Mouse (Mus musculus): ENCODE measurements around the gene Rnf38. TPM values are rescaled to one million over a fixed set of nuclear protein-coding genes. Genes with fewer than 3 reads are reported as not detected.

Rnf38 gene
- polyA plus RNA-seq (2015; fragmentation: Nextera tagmentation; extraction: Ambion mirVana) = 10.6 and 13.3 TPM in 2 replicates

DNA sequence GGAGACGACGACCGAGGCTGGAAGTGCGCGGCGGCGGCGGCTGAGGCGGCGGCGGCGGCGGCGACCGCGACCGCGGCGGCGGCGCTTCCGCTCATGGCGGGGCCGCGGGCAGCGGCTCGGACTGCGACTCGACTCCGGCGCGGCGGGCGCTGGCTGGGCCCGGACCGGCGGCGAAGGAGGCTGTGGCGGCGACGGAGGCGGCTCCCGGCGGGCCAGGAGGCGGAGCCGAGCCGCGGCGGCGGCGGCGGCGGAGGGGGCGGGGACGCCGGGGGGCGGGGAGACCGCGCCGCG, at the start of gene Rnf38:
TSS of gene Rnf38 (minus strand) at position 77 of the 291 bp plus-strand sequence.

DNA sequence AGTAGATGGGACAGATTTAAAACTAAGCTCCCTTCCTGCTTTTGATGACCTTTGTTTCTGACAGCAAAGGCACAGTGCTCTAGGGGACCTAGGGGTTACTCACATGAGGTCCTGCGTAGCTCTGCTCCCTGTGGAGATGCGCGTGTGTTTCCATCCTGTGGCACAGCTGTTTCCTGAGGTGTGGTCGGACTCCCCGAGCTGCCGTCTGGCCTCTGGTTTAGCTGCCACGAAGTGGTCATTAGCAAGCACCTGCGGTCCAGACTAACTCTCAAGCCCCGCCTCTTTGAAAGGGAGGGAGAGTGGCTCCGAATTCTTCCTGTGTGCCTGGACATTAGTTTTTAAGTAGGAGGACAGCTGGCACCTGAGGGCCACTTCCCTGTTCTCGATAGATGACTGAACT, 149.6 kb downstream of the Rnf38 start, which contains the start of gene Gne:
TSS of gene Gne (minus strand) at position 233 of the 400 bp plus-strand sequence.

Small RNA genes within 50 kb of the gene (microRNA-seq; reads per million reads assigned to microRNA genes)
- not detected for gene Mir5106

Other genes starting within 250 kb of the Rnf38 start
- gene Clta, start 229.3 kb downstream of the Rnf38 start, polyA plus RNA-seq (2015; fragmentation: Nextera tagmentation; extraction: Ambion mirVana) = 395 and 409 TPM in 2 replicates
- 25.2 and 28.5 TPM in 2 replicates for gene Gne, start 149.6 kb downstream of the Rnf38 start, polyA plus RNA-seq (2015; fragmentation: Nextera tagmentation; extraction: Ambion mirVana)
- gene Melk, start 67.1 kb upstream of the Rnf38 start, polyA plus RNA-seq (2015; fragmentation: Nextera tagmentation; extraction: Ambion mirVana) = 2.5 and 2.7 TPM in 2 replicates

All from neural tube, postnatal 0 days (tissue).